Mouse (Mus musculus): ENCODE results near the gene Ncan.

GRCm38 (mm10) chr8:70043996-70044395, 76.7 kb downstream of the Ncan start:
- TF ChIP-seq POLR2A (IDR thresholded peaks at IDR 0.05; ENCODE audit: low read depth, low read length) (no peak), CTCF (IDR thresholded peaks at IDR 0.05; ENCODE audit: extremely low read depth, insufficient read depth, insufficient read length, insufficient replicate concordance) (no peak)
